Mouse (Mus musculus): ENCODE results near the gene Senp6.

Senp6 gene

GRCm38 (mm10) chr9:80172396-80173222, 105.9 kb downstream of the Senp6 start:
- no peak for DNase-seq (ENCODE audit: low spot score)

- no peak for DNase-seq (ENCODE audit: low spot score)
Measured at GRCm38 (mm10) chr9:80173629-80174028, 106.9 kb downstream of the Senp6 start.

- no peak for DNase-seq (ENCODE audit: low spot score)
Measured at GRCm38 (mm10) chr9:80176696-80177478, 110.2 kb downstream of the Senp6 start.

- no peak for DNase-seq (ENCODE audit: low spot score)
Measured at GRCm38 (mm10) chr9:80178670-80179069, 112.0 kb downstream of the Senp6 start.

- no peak for DNase-seq (ENCODE audit: low spot score)
Measured at GRCm38 (mm10) chr9:80179688-80180087, 113.0 kb downstream of the Senp6 start.

GRCm38 (mm10) chr9:80180771-80181170, 114.1 kb downstream of the Senp6 start:
- no peak for DNase-seq (ENCODE audit: low spot score)

- no peak for DNase-seq (ENCODE audit: low spot score)
Measured at GRCm38 (mm10) chr9:80181692-80182091, 115.0 kb downstream of the Senp6 start.

GRCm38 (mm10) chr9:80184138-80184537, 117.4 kb downstream of the Senp6 start:
- no peak for DNase-seq (ENCODE audit: low spot score)

GRCm38 (mm10) chr9:80185737-80186136, 119.0 kb downstream of the Senp6 start:
- no peak for DNase-seq (ENCODE audit: low spot score)

- DNase-seq (ENCODE audit: low spot score): no peak
Measured at GRCm38 (mm10) chr9:80186693-80187092, 120.0 kb downstream of the Senp6 start.

- no peak for DNase-seq (ENCODE audit: low spot score)
Measured at GRCm38 (mm10) chr9:80188324-80188893, 121.7 kb downstream of the Senp6 start.

GRCm38 (mm10) chr9:80191240-80191639, 124.5 kb downstream of the Senp6 start:
- DNase-seq (ENCODE audit: low spot score): no peak

GRCm38 (mm10) chr9:80192324-80192723, 125.6 kb downstream of the Senp6 start:
- no peak for DNase-seq (ENCODE audit: low spot score)

- DNase-seq (ENCODE audit: low spot score): no peak
Measured at GRCm38 (mm10) chr9:80194446-80194845, 127.7 kb downstream of the Senp6 start.
